Mouse (Mus musculus): ENCODE measurements around the gene Ensa.

DNA sequence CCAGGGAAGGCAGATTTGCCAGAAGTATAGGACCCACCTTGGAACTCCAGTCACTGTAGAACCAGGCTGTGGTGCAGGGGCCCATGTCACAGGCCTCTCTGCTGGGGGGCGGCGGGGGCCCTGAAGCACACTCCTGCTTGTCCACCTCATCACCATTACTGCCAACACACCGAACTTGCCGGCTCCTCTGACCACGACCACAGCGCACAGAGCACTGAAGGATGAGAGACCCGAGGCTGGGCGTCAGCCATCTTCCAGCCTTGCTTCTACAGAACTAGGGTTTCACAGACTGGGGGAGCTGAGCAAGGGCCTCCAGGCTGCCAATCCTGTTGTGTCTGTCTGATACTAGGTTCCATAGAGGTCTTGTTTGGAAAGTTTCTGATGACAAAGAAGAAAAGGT is 54.8 kb downstream of the Ensa start:
- no peak for TF ChIP-seq CTCF (IDR thresholded peaks at IDR 0.05)
- TF ChIP-seq POLR2A (IDR thresholded peaks at IDR 0.05; ENCODE audit: insufficient read depth, low read depth, low read length) = no peak

Data from heart, adult 2 months (tissue).